Mouse (Mus musculus): ENCODE measurements around the gene Tgm2. TPM values are rescaled to one million over a fixed set of nuclear protein-coding genes. Genes with fewer than 3 reads are reported as not detected.

Tgm2 gene
- polyA plus RNA-seq, 1 experiment, result 13.3 TPM

DNA sequence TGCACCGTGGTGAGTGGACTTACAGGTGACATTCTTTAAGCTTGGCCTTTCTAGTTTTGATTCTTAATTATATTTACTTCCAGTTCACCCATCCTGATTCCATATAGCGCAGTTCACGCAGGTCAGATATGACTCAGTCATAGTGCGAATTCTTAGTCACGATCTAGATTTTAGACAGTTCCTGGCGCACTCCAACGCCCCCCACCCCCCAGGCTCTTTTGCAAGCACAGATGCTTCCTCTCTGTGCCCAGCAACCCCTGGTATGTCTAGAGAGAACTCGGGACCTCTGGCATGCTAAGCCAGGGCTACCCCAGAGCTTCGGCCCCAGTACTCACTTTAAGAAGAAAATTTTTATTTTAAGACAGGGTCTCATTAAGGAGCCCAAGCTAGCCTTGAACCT, 10.3 kb upstream of the Tgm2 start:
- Histone ChIP-seq H3K27ac (ENCODE audit: insufficient read depth, low read length) (no peak overlapping the region), H3K4me3 (ENCODE audit: insufficient read depth, low read length) (no peak overlapping the region), H3K4me1 (ENCODE audit: control insufficient read depth, insufficient read depth, low read length) (no peaks in the 10 kb centered on the region)
- no peak for TF ChIP-seq CTCF (IDR thresholded peaks at IDR 0.05; ENCODE audit: extremely low read depth, insufficient read depth, low read length)
- no peak for TF ChIP-seq POLR2A (IDR thresholded peaks at IDR 0.05; ENCODE audit: extremely low read depth, insufficient read depth, low read length)

DNA sequence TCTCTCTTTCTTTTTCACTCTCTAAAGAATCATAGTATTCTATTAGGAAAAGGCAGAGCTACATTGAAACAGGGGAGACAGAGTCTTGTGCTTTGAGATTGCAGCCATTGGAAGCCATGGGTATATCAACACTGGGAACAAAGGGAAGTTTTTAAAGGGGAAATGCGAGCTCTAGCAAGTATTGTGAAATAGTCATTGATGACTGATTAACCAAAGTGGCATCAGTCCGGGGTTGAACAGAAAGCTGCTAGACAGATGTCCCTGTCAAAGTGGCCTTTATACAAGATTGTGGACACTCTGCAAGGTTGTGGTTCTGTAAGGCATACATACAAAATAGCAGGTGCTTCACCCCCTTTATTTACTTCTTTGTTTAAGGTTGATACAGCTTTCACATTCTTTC, 9.4 kb upstream of the Tgm2 start:
- no peaks in the 10 kb centered on the region for H3K4me1 ChIP-seq (ENCODE audit: control insufficient read depth, insufficient read depth, low read length)
- TF ChIP-seq CTCF (IDR thresholded peaks at IDR 0.05; ENCODE audit: extremely low read depth, insufficient read depth, low read length) (no peak), POLR2A (IDR thresholded peaks at IDR 0.05; ENCODE audit: extremely low read depth, insufficient read depth, low read length) (no peak)
- no peak overlapping the region for H3K27ac ChIP-seq (ENCODE audit: insufficient read depth, low read length)
- H3K4me3 ChIP-seq (ENCODE audit: insufficient read depth, low read length), result no peak overlapping the region

DNA sequence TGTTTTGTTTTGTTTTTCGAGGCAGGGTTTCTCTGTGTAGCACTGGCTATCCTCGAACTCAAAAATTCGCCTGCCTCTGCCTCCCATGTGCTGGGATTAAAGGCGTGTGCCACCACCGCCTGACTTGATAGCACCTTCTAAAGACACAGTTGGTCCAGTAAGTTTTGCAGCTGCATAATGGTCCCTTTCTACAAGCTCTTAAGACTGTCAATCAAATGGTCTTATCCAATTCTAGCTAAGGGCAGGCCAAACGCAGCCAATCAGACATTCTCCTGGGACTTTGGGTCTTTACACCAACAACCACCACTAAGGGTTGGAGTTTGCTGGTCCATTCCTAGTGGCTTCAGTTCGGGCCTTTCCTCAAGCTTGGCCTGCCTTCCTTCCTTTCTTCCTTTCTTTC, 8.9 kb upstream of the Tgm2 start:
- H3K4me1 ChIP-seq (ENCODE audit: control insufficient read depth, insufficient read depth, low read length), result no peaks in the 10 kb centered on the region
- no peak overlapping the region for H3K27ac ChIP-seq (ENCODE audit: insufficient read depth, low read length)

DNA sequence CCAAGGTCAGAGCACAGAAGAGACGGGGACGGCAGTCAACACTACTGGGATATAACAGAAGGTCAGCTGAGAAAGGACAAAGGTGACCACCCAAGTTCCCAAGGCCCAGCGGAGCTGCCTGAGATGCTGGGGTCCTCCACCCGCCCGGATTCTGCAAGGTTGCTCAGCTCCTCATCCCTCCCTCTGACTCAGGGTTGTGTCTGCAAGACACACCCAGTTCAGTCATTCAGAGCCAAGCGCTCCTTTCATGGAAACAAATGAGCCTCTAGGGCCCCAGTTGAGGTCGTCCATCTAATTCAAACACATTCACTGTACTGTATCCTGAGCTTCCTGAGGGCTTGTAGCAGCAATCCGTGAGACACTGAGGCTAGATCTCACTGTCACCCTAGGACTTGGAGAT, 8.4 kb upstream of the Tgm2 start:
- Histone ChIP-seq H3K27ac (ENCODE audit: insufficient read depth, low read length) (no peak overlapping the region), H3K4me3 (ENCODE audit: insufficient read depth, low read length) (no peak overlapping the region), H3K4me1 (ENCODE audit: control insufficient read depth, insufficient read depth, low read length) (no peaks in the 10 kb centered on the region)
- no peak for TF ChIP-seq CTCF (IDR thresholded peaks at IDR 0.05; ENCODE audit: extremely low read depth, insufficient read depth, low read length)

More for the DNA sequence above, 8.9 kb upstream of the Tgm2 start:
- TF ChIP-seq POLR2A (IDR thresholded peaks at IDR 0.05; ENCODE audit: extremely low read depth, insufficient read depth, low read length) (no peak), CTCF (IDR thresholded peaks at IDR 0.05; ENCODE audit: extremely low read depth, insufficient read depth, low read length) (no peak)
- H3K4me3 ChIP-seq (ENCODE audit: insufficient read depth, low read length), result no peak overlapping the region

DNA sequence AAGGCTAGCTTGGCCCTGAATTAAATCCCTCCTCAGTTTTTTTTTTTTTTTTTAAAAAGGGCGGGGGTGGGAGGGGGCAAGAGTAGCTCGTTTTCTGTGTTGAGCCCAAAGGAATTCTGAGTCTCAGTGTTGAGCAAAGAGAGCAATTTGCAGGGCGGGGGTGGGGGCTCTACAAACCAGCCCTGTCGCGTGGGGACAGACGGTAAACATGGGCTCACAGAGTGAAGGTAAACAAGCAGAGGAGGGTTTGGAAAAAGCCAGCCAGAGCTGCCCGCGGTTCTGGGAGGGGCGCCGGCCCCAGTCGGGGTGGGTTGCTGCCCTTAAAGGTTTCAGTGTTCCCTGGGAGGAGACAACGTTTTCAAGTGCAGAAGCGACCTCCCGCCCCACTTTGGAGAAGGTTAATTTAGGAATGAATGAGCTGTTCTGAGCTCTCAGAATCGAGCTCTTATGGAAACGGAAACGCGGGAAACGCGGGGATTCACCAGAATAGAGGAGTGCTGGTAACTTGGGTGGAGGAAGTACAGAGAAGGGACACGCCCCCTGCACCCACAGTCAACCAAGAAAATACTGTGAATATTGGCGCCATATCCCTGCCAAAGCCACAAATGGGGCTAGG, 7.6 kb upstream of the Tgm2 start:
- H3K27ac ChIP-seq (ENCODE audit: insufficient read depth, low read length), result no peak overlapping the region
- H3K4me3 ChIP-seq (ENCODE audit: insufficient read depth, low read length), result no peak overlapping the region
- TF ChIP-seq CTCF (IDR thresholded peaks at IDR 0.05; ENCODE audit: extremely low read depth, insufficient read depth, low read length), result no peak
- TF ChIP-seq POLR2A (IDR thresholded peaks at IDR 0.05; ENCODE audit: extremely low read depth, insufficient read depth, low read length), result no peak
- no peaks in the 10 kb centered on the region for H3K4me1 ChIP-seq (ENCODE audit: control insufficient read depth, insufficient read depth, low read length)

DNA sequence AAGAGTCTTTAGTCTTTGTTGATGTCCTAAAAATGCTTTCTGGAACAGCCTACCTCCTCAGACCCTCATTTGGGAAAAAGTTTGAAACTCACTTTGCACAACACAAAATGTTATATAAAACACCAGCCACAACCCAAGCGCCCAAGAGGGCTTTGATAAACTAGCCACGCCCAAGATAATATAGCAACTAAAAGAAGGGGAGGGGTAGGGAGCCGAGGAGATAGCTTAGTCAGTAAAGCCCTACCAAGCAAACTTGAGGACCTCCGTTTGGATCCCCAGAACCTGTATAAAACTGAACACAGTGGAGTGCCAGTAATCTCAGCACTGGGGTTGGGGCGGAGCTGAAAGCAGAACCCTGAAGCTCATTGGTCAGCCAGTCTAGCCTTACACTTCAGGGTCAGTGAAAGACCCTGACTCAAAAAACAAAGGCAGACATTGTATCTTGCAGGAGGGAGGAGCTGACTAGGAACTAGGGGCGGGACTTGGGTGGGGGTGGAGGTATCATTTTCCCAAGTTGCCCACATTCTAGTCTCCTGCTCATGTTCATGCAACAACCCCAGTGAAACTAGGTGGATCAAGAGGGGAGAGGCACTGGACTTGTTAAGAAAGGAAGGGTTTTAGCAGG, 6.6 kb upstream of the Tgm2 start:
- Histone ChIP-seq H3K27ac (ENCODE audit: insufficient read depth, low read length) (no peak overlapping the region), H3K4me3 (ENCODE audit: insufficient read depth, low read length) (no peak overlapping the region), H3K4me1 (ENCODE audit: control insufficient read depth, insufficient read depth, low read length) (no peaks in the 10 kb centered on the region)
- TF ChIP-seq CTCF (IDR thresholded peaks at IDR 0.05; ENCODE audit: extremely low read depth, insufficient read depth, low read length) (no peak), POLR2A (IDR thresholded peaks at IDR 0.05; ENCODE audit: extremely low read depth, insufficient read depth, low read length) (no peak)

DNA sequence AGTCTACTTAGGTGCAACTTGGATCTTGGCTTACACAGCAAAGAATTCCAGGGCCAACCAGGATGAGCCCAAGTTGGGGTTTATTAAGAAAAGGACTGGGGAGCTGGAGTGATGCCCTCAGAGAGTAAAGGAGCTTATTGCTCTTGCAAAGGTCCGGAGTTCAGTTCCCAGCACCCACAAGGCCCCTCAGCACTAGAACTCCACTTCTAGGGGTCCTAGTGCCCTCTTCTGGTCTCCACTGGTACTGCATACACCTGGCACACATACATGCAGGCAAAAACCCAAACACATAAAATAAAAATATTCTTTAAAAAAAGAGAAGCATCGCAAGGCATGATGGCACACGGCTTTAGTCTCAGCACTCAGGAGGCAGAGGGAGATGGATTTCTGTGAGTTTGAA, 4.8 kb upstream of the Tgm2 start:
- Histone ChIP-seq H3K27ac (ENCODE audit: insufficient read depth, low read length) (no peak overlapping the region), H3K4me1 (ENCODE audit: control insufficient read depth, insufficient read depth, low read length) (no peaks in the 10 kb centered on the region), H3K4me3 (ENCODE audit: insufficient read depth, low read length) (no peak overlapping the region)
- TF ChIP-seq CTCF (IDR thresholded peaks at IDR 0.05; ENCODE audit: extremely low read depth, insufficient read depth, low read length) (no peak), POLR2A (IDR thresholded peaks at IDR 0.05; ENCODE audit: extremely low read depth, insufficient read depth, low read length) (no peak)

DNA sequence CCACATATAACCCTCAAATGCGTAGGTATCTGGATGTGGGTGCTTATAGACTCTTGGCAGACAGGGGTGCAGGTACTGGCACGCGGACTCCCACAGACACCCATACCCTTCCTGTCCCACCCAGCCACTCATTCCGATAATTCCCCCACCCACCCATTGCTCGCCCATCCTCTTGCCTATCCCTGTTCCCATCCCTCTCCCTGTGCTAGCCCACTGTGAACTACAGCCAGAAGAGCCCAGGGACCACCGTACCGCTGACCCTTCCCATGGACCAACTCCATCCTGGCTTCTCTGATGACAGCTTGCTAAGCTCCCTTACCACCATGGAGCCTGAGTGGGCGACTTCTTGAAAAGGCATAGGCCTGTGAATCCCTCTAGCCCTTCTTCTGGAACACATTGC, 735 bp upstream of the Tgm2 start:
- Histone ChIP-seq H3K27ac (ENCODE audit: insufficient read depth, low read length) (no peak overlapping the region), H3K4me3 (ENCODE audit: insufficient read depth, low read length) (no peak overlapping the region), H3K4me1 (ENCODE audit: control insufficient read depth, insufficient read depth, low read length) (no peaks in the 10 kb centered on the region)
- TF ChIP-seq POLR2A (IDR thresholded peaks at IDR 0.05; ENCODE audit: extremely low read depth, insufficient read depth, low read length), result no peak

DNA sequence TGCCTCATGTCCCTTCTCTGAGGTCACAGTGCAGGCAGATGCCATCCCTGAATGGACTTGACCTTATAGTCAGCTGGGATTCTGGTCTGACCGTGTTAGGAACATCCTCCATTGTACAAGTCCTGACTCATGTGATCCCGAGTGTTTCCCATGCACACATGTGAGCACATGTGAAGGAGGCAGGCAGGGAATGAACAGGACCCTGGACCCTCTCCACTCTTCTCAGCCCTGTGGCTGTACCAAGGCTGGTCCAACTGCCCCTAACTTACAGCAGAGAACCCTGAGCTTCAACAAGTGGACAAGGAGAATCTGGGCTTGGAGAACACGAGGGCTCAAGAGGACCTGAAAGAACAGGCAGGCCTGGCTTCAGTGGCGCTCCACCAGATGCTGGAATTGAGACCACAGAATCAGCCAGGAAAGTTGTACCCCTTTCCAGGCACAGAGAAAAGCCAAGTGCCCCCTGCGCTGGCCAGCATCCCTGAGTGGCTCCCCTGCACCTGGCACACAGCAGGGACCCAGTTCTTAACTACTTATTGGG, 639 bp downstream of the Tgm2 start:
- H3K4me3 ChIP-seq (ENCODE audit: insufficient read depth, low read length), result peak overlapping the region; percentile 32
- H3K4me1 ChIP-seq (ENCODE audit: control insufficient read depth, insufficient read depth, low read length), result no peaks in the 10 kb centered on the region
- TF ChIP-seq POLR2A (IDR thresholded peaks at IDR 0.05; ENCODE audit: extremely low read depth, insufficient read depth, low read length) (no peak), CTCF (IDR thresholded peaks at IDR 0.05; ENCODE audit: extremely low read depth, insufficient read depth, low read length) (no peak)
- no peak overlapping the region for H3K27ac ChIP-seq (ENCODE audit: insufficient read depth, low read length)

DNA sequence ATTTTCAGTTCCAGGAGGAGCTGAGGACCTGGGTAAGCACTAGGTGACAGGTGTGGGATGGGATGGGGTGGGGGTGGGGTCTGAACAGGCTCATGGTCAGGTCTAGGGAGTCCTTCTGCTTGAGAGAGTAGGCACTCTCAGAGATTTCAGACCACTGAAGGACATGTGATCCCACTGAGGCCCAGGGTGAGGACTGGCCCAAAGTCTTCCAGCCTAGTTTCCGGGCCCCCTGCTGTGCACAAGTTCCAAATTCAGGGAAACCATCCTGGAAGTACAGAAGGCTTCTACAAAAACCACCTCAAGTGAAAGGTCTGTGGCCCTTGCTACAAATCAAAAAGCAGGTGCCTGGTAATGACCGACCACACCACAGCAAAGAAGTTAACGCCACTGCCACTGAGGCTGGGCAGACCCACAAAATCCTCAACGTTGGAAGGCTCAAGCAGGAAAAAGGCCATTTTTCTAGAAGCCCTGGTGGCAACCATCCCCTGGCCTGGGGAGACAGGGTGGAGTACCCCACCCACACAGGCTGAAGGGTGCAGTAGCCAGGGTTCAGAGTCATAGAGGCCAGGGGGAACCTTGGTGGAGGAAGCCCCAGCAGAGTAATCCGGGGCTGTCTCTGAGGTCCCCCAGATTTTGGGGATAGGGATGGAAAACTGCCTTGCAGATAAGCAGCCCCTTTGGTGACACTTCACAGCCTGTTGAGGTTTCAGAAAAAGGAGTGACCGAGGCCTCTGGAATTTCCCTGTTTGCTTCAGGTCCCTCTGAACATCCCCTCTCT, 1.3 kb downstream of the Tgm2 start:
- TF ChIP-seq POLR2A (IDR thresholded peaks at IDR 0.05; ENCODE audit: extremely low read depth, insufficient read depth, low read length) (no peak), CTCF (IDR thresholded peaks at IDR 0.05; ENCODE audit: extremely low read depth, insufficient read depth, low read length) (no peak)
- Histone ChIP-seq H3K27ac (ENCODE audit: insufficient read depth, low read length) (no peak overlapping the region), H3K4me3 (ENCODE audit: insufficient read depth, low read length) (no peak overlapping the region), H3K4me1 (ENCODE audit: control insufficient read depth, insufficient read depth, low read length) (no peaks in the 10 kb centered on the region)
